Mouse (Mus musculus) hindbrain, embryonic 15.5 days (tissue): ENCODE measurements around the gene Sugp2. TPM values are rescaled to one million over a fixed set of nuclear protein-coding genes. Genes with fewer than 3 reads are reported as not detected.

Experiments
- ATAC-seq: fragments of 200-750 bp; cut with Nextera tagmentation; 2 replicates; pipeline ENCODE4 v1.8.0; 2017; ENCODE audit warnings: low read depth, moderate number of reproducible peaks, moderate TSS enrichment; ENCODE audit not compliant: low FRiP score
- H3K27ac ChIP-seq: fragments of 300-500 bp; sonication (generic); replicated peaks from 2 replicates; pipeline ENCODE4 v1.5.1; 2015; ENCODE audit warnings: mild to moderate bottlenecking, inconsistent platforms
- H3K27me3 ChIP-seq: fragments of 300-500 bp; sonication (generic); 2 replicates; pipeline ENCODE4 v1.6.1; 2015; ENCODE audit warnings: control low read depth, inconsistent platforms
- H3K36me3 ChIP-seq: fragments of 300-500 bp; sonication (generic); 2 replicates; pipeline ENCODE4 v1.6.1; 2015; ENCODE audit warnings: control low read depth, inconsistent platforms
- H3K4me1 ChIP-seq: fragments of 300-500 bp; sonication (generic); replicated peaks from 2 replicates; pipeline ENCODE4 v1.6.1; 2015; ENCODE audit warnings: control low read depth, inconsistent platforms
- H3K4me2 ChIP-seq: fragments of 300-500 bp; sonication (generic); 2 replicates; pipeline ENCODE4 v1.6.1; 2015; ENCODE audit warnings: moderate library complexity, mild to moderate bottlenecking, inconsistent platforms
- H3K4me3 ChIP-seq: fragments of 300-500 bp; sonication (generic); 2 replicates; pipeline ENCODE4 v1.5.1; 2015; ENCODE audit warnings: mild to moderate bottlenecking, inconsistent platforms
- H3K9ac ChIP-seq: fragments of 300-500 bp; sonication (generic); 2 replicates; pipeline ENCODE4 v1.6.1; 2015; ENCODE audit warnings: inconsistent platforms
- H3K9me3 ChIP-seq: fragments of 300-500 bp; sonication (generic); 2 replicates; pipeline ENCODE4 v1.6.1; 2016; ENCODE audit warnings: control low read depth, inconsistent platforms
- WGBS: fragments of 180-500 bp; shearing (Covaris S2); methylation state at CpG from one replicate; pipeline ENCODE4 v1.1.7; 2015; 5-methylcytosine and 5-hydroxymethylcytosine counted together
- polyA plus RNA-seq: library from polyadenylated mRNA; unstranded; fragments of >200 nt; fragmentation: Nextera tagmentation; extraction: Ambion mirVana; gene quantifications from 2 replicates; pipeline ENCODE4 v1.2.1, GENCODE M21; 2015

Sugp2 gene
- polyA plus RNA-seq = 89.2 and 90.9 TPM in 2 replicates

GRCm38 (mm10) chr8:70234080-70234780 is at the start of gene Sugp2, which contains the start of gene Armc6:
Gene Sugp2 (plus strand): TSS chr8:70234226.
Gene Armc6 (minus strand): TSS chr8:70234466.
- peak within 1 kb of the TSS; percentile 97 for H3K27ac ChIP-seq
- H3K9ac ChIP-seq = peak within 1 kb of the TSS; percentile 80
- H3K4me2 ChIP-seq = peak within 1 kb of the TSS; percentile 63
- WGBS = under 1% methylated on average over 66 of the region's 67 CpGs
- no peaks in the 10 kb centered on the region for H3K27me3 ChIP-seq
- peak; percentile 96 for ATAC-seq
- peak within 1 kb of the TSS; percentile 87 for H3K4me3 ChIP-seq
- H3K9me3 ChIP-seq = no peaks in the 10 kb centered on the region
- peaks cover 37% of the 10 kb centered on the region for H3K4me1 ChIP-seq
- H3K36me3 ChIP-seq = peaks cover 44% of the 10 kb centered on the region

GRCm38 (mm10) chr8:70188707-70189106 is 45.3 kb upstream of the Sugp2 start:
- Histone ChIP-seq H3K4me2 (no peak overlapping the region), H3K9me3 (no peaks in the 10 kb centered on the region), H3K27me3 (no peaks in the 10 kb centered on the region), H3K4me1 (no peaks in the 10 kb centered on the region), H3K9ac (no peak overlapping the region), H3K36me3 (0 out of 2 replicates have a peak, but pooled peaks cover 11% of the 10 kb centered on the region), H3K4me3 (no peak overlapping the region), H3K27ac (no peak overlapping the region)
- 77% methylated on average over 7 of the region's 7 CpGs for WGBS
- no peak for ATAC-seq

GRCm38 (mm10) chr8:70193238-70193637 is 40.8 kb upstream of the Sugp2 start:
- Histone ChIP-seq H3K36me3 (0 out of 2 replicates have a peak, but pooled peaks cover 6% of the 10 kb centered on the region), H3K4me3 (no peak overlapping the region), H3K9ac (no peak overlapping the region), H3K27ac (no peak overlapping the region), H3K4me1 (no peaks in the 10 kb centered on the region), H3K27me3 (no peaks in the 10 kb centered on the region), H3K4me2 (no peak overlapping the region), H3K9me3 (no peaks in the 10 kb centered on the region)
- no peak for ATAC-seq
- 58% methylated on average over 5 of the region's 5 CpGs for WGBS

- Histone ChIP-seq H3K4me2 (no peak overlapping the region), H3K4me3 (no peak overlapping the region), H3K27me3 (no peaks in the 10 kb centered on the region), H3K4me1 (no peaks in the 10 kb centered on the region), H3K36me3 (0 out of 2 replicates have a peak, but pooled peaks cover 4% of the 10 kb centered on the region), H3K9me3 (no peaks in the 10 kb centered on the region), H3K9ac (no peak overlapping the region), H3K27ac (no peak overlapping the region)
- 87% methylated on average over 3 of the region's 3 CpGs for WGBS
- ATAC-seq = no peak
Measured at GRCm38 (mm10) chr8:70194191-70194590, 39.8 kb upstream of the Sugp2 start.

GRCm38 (mm10) chr8:70195762-70196161 is 38.3 kb upstream of the Sugp2 start:
- Histone ChIP-seq H3K4me2 (no peak overlapping the region), H3K36me3 (0 out of 2 replicates have a peak, but pooled peaks cover 4% of the 10 kb centered on the region), H3K27ac (no peak overlapping the region), H3K9me3 (no peaks in the 10 kb centered on the region), H3K4me1 (no peaks in the 10 kb centered on the region), H3K27me3 (no peaks in the 10 kb centered on the region), H3K4me3 (no peak overlapping the region), H3K9ac (no peak overlapping the region)
- WGBS = 82% methylated on average over 2 of the region's 2 CpGs
- no peak for ATAC-seq

GRCm38 (mm10) chr8:70197603-70198002 is 36.4 kb upstream of the Sugp2 start:
- H3K9ac ChIP-seq = no peak overlapping the region
- ATAC-seq = no peak
- H3K4me2 ChIP-seq = no peak overlapping the region
- no peaks in the 10 kb centered on the region for H3K36me3 ChIP-seq
- 43% methylated on average over 7 of the region's 7 CpGs for WGBS
- H3K4me3 ChIP-seq = no peak overlapping the region
- no peaks in the 10 kb centered on the region for H3K9me3 ChIP-seq
- H3K4me1 ChIP-seq = no peaks in the 10 kb centered on the region
- H3K27me3 ChIP-seq = no peaks in the 10 kb centered on the region
- no peak overlapping the region for H3K27ac ChIP-seq

GRCm38 (mm10) chr8:70200098-70200681 is 33.8 kb upstream of the Sugp2 start:
- no peak overlapping the region for H3K27ac ChIP-seq
- no peak overlapping the region for H3K4me2 ChIP-seq
- WGBS = 63% methylated on average over 5 of the region's 5 CpGs

GRCm38 (mm10) chr8:70201417-70201816 is 32.6 kb upstream of the Sugp2 start:
- Histone ChIP-seq H3K9ac (no peak overlapping the region), H3K4me3 (no peak overlapping the region), H3K27ac (no peak overlapping the region), H3K9me3 (no peaks in the 10 kb centered on the region), H3K27me3 (no peaks in the 10 kb centered on the region), H3K4me1 (no peaks in the 10 kb centered on the region), H3K36me3 (no peaks in the 10 kb centered on the region), H3K4me2 (no peak overlapping the region)
- no peak for ATAC-seq
- 89% methylated on average over 3 of the region's 3 CpGs for WGBS

More at GRCm38 (mm10) chr8:70200098-70200681, 33.8 kb upstream of the Sugp2 start:
- ATAC-seq = 0 out of 2 replicates have a peak, but pooled peaks have one; percentile 17
- Histone ChIP-seq H3K36me3 (no peaks in the 10 kb centered on the region), H3K9ac (no peak overlapping the region), H3K4me3 (no peak overlapping the region), H3K27me3 (no peaks in the 10 kb centered on the region), H3K4me1 (no peaks in the 10 kb centered on the region), H3K9me3 (no peaks in the 10 kb centered on the region)

GRCm38 (mm10) chr8:70203072-70203471 is 31.0 kb upstream of the Sugp2 start:
- Histone ChIP-seq H3K4me3 (no peak overlapping the region), H3K36me3 (no peaks in the 10 kb centered on the region), H3K9ac (no peak overlapping the region), H3K27ac (no peak overlapping the region), H3K9me3 (no peaks in the 10 kb centered on the region), H3K4me2 (no peak overlapping the region), H3K27me3 (no peaks in the 10 kb centered on the region), H3K4me1 (no peaks in the 10 kb centered on the region)
- WGBS = 68% methylated on average over 4 of the region's 4 CpGs
- no peak for ATAC-seq

- Histone ChIP-seq H3K4me3 (no peak overlapping the region), H3K27ac (no peak overlapping the region), H3K9ac (no peak overlapping the region), H3K27me3 (no peaks in the 10 kb centered on the region), H3K9me3 (no peaks in the 10 kb centered on the region), H3K4me2 (no peak overlapping the region), H3K36me3 (no peaks in the 10 kb centered on the region), H3K4me1 (no peaks in the 10 kb centered on the region)
- WGBS = 79% methylated on average over 1 of the region's 1 CpGs
- no peak for ATAC-seq
Measured at GRCm38 (mm10) chr8:70204757-70205156, 29.3 kb upstream of the Sugp2 start.

GRCm38 (mm10) chr8:70208130-70208529 is 25.9 kb upstream of the Sugp2 start:
- Histone ChIP-seq H3K27me3 (0 out of 2 replicates have a peak, but pooled peaks cover 8% of the 10 kb centered on the region), H3K9me3 (no peaks in the 10 kb centered on the region), H3K4me2 (no peak overlapping the region), H3K4me3 (no peak overlapping the region), H3K4me1 (peaks cover 18% of the 10 kb centered on the region), H3K27ac (no peak overlapping the region), H3K36me3 (no peaks in the 10 kb centered on the region), H3K9ac (no peak overlapping the region)
- 57% methylated on average over 1 of the region's 1 CpGs for WGBS
- ATAC-seq = no peak

GRCm38 (mm10) chr8:70210538-70210937 is 23.5 kb upstream of the Sugp2 start:
- Histone ChIP-seq H3K4me1 (peaks cover 21% of the 10 kb centered on the region), H3K27me3 (0 out of 2 replicates have a peak, but pooled peaks cover 8% of the 10 kb centered on the region), H3K9ac (no peak overlapping the region; the same call in 1 of the 2 replicates), H3K4me3 (0 out of 2 replicates have a peak overlapping the region, but pooled peaks have one; percentile 9), H3K9me3 (no peaks in the 10 kb centered on the region), H3K4me2 (peak overlapping the region; percentile 85), H3K27ac (no peak overlapping the region), H3K36me3 (no peaks in the 10 kb centered on the region)
- WGBS = 30% methylated on average over 8 of the region's 8 CpGs
- no peak for ATAC-seq
